Mouse (Mus musculus) embryo, embryonic 10 days (tissue): ENCODE data around the gene Zbtb37.
A peak's percentile ranks its signal among the peaks of the same experiment; 100 is the strongest.

Experiments used
- DNase-seq: peaks from one replicate; pipeline ENCODE4 v3.0.0-alpha.2; 2015; ENCODE audit warnings: low spot score

Gene Zbtb37

DNA sequence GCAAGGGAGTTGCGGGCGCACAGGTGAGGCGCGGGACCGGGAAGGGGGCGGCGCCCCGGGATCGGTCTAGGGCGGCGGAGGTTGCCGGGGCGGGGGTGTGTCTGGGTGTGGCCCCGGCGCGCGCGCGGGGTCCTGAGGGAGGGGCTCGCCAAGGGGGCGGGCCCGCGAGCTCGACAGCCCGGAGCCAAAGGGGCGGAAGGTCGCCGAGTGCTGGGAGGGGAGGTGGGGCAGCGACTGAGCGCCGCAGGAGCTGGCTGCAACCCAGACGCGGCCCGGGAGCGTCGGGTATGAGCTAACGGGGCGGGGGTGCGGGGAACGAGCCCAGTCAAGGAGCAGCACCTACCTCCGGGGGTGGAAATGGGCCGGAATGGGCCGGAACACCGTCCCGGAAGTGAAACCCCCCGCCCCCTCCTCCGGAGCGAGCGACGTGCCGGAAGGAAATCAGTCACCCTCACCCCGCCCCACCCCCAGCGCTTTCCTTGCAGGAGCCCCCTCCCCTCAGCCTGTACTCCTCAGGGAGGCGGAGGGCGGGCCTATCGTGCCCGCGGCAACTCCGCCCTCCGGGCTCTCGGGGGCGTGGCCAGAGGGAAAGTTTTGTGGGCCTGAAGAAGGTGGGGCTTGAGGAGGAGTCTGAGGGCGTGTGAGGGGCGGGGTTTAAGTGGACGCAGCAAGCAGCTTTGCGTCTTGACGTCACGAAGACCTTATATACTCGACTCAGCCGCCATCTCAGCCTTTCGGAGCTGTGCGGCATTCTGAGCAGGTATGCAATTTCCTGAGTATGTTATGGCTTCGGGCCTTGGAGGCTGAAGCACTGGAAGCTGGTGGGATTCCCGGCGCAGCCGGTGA is at the start of gene Zbtb37:
TSS of gene Zbtb37 (minus strand) at position 415 of the 846 bp plus-strand sequence.
- DNase-seq: peak; percentile 96

DNA sequence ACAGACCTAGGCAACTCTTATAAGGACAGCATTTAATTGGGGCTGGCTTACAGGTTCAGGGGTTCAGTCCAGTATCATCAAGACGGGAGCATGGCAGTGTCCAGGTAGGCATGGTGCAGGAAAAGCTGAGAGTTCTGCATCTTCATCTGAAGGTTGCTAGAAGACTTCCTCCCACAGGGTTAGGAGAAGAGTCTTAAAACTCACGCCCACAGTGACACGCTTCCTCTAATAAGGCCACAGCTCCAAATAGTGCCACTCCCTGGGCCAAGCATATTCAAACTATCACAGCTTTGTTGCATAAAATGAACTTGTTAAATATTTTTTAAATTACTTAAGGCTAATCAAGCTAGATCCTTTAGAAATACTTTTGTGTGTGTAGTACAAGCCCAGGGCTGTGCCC is 42.6 kb upstream of the Zbtb37 start:
- DNase-seq: no peak

DNA sequence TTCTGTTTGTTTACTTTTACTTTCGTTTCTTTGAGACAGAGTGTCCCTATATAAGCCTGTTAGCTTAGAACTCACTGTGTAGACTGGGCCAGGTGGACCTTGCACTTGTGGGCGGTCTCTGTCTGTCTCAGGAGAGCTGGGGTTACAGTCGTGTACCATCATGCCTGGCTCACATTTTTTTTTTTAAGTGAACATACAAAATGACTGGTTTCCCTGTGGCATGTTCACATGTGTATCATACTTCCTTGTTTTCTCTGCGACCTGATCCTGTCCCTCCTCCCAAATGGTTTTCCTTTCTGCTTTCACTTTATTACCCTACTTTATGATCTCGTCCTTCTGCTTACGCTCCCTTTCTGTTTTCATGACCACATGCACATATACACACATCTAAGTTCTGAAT is 41.6 kb upstream of the Zbtb37 start:
- no peak for DNase-seq

DNA sequence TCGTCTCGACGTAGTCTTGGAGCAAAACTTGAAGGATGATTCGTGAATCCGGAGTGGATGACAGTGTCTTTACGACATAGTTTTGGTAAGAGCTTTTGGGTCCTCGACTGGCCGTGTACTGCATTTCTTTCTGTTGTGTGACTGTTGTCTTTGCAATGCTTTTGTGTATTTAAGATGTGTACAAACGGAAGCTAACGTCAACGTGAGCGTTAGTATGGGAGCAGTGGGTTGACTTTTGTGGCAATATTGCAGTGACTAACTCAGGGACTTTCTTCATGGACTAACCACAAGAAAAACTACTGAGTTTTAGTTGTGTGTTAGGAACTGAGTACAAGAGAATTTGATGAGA is 36.6 kb upstream of the Zbtb37 start:
- DNase-seq: peak; percentile 20

DNA sequence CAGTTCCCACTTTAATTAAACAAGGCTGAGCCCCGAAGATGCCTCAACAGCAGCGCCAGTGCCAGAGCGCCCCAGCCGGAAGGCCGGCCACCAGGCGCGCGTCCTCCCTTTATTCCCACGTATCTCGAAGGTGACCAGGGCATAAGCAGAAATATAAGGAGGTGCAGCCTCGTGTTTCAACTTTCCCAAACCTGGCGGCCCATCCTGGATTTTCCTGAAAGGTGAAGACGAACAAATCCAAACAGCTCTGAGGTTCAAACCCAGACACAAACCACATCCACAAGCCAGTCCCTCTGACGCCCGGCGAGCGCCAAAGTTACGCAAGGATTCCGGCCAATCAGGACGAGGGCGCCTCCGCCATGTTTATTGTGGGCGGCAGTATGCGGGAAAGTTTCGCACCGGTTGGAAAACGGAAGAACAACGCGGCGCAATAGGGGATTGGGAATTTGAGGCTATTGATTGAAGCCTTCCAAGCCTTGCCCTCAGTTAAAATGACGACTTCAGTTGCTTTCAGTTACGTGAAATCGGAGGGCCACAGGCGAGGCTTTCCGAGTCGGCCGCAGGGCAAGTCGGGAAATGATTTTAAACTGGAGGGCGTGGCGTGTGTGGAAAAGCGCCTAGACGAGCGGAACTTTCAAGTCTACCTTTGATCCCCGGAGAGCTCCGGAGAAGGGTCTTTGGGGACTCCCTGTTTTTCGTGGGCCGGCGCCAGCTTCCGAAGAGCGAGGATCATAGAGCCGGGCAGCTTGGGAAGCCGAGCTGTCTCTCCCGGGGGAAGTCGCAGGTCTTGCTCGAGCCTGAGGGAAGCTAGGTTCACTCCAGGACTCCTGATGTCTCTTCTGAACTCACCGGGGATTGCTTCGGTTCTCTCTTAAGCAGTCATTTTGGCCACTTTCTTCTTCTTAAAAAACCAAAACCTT is 36.0 kb upstream of the Zbtb37 start, which contains the start of the genes Dars2 and Cenpl:
TSS of gene Dars2 (minus strand) at position 307 of the 920 bp plus-strand sequence.
TSS of gene Cenpl (plus strand) at position 362 of the 920 bp plus-strand sequence.
- peak; percentile 98 for DNase-seq

DNA sequence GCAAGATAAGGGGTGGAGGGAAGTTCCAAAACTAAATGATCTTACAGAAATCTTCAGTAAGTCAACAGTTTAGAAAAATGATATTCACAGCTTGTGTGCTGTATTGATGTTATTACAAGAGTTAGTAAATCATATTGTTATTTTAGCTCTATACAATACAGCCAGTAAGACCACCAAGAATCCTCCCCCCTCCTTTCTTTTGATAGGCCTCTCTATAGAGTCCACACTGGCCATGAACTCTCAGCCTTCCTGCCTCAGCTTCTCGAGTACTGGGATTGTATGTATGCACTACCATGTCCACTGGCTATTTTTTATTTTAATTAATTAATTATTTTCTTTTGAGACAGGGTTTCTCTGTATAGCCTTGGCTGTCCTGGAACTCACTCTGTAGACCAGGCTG is 28.7 kb upstream of the Zbtb37 start:
- DNase-seq: no peak

DNA sequence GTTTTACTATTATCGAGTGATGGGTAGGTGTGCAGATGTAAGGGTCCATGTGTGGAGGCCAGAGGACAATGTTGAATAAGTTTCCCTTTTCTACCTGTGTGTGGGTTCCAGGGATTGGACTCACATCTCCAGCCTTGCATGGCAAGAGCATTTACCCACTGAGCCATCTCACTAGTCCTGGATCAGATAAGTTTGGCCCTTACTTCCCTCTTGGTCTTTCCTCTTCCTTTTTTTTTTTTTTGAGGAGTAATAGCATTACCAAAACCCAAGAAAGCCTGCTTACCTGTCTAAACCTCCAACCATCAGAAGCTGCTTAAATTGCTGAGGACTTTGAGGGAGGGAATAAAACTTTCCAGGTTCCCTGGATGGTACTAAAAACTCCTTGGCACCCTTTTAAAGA is 22.5 kb upstream of the Zbtb37 start:
- DNase-seq: no peak

DNA sequence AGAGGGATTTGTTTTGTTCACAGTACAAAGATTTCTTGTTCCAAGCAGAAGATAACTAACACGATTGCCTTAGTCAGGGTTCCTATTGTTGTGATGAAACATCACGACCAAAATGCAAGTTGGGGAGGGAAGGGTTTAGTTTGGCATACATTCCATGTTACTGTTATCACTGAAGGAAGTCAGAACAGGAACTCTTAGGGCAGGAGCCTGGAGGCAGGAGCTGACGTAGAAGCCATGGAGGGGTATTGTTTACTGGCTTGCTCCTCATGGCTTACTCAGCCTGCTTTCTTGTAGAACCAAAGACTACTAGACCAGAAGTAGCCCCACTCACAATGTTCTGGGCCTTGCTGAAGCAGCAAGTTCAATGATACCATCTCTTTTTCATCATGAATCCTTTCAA is 12.3 kb upstream of the Zbtb37 start:
- no peak for DNase-seq

DNA sequence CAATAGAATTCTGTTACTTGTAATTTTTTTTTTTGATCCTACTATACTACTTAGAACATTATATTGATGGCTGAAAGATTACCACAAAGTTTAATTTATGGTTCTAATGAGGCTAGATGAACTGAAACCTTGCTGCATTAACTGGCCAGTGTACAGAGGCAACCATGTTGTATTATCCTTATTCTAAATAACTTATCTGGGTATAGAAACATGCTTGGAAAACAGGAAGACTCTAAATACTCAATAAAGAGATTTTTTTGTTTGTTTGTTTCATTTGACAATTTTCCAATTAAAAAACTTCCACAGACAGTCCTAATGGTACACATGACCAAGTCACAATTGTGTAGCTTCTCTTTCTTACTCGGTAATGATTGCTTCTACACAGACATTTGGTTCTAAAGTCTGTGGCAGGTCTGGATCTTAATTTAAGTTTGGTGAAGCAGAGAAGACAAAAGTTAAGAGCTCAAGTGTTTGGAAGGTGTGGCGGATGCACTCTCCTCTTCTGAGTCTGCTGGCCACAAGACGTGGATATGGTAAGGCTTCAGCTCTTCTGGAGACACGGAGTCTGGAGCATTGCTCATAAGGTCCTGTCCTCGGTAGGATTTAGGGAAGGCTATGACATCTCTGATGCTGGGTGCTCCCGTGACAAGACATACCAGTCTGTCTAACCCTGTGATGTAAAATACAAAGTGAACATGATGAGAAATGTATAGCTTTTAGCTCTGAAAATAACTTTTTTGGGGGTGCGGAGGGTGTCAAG is 6.8 kb upstream of the Zbtb37 start:
- no peak for DNase-seq

DNA sequence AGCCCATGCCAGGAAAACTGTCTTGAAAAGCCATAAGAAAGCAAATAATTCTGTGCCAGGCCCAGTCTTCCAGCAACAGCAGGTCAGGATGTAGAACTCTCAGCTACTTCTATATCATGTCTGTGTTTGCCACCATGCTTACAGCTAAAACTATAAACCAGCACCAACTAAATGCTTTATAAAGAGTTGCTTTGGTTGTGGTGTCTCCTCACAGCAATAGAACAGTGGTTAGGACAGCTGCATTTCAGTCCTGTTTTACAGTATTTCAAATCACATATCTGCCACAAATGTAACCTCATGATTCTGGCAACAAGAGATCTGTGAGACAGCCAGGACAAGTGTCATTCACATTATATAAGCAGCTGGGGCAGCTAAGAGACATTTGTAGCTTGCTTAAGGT is 6.2 kb upstream of the Zbtb37 start:
- DNase-seq: no peak

DNA sequence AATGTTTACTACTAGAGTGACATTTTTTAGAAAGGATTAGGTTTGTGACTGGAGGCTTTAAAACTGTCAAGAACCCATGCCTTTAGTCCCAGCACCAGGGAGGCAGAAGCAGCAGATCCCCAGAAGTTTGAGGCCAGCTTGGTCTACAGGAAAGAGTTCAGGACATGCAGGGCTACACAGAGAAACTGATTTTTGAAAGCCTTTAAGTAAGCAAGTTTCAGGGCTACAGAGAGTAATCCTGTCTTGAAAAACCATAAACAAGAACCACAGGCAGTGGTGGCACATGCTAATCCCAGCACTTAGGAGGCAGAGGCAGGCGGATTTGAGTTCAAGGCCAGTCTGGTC is 5.7 kb upstream of the Zbtb37 start:
- no peak for DNase-seq

DNA sequence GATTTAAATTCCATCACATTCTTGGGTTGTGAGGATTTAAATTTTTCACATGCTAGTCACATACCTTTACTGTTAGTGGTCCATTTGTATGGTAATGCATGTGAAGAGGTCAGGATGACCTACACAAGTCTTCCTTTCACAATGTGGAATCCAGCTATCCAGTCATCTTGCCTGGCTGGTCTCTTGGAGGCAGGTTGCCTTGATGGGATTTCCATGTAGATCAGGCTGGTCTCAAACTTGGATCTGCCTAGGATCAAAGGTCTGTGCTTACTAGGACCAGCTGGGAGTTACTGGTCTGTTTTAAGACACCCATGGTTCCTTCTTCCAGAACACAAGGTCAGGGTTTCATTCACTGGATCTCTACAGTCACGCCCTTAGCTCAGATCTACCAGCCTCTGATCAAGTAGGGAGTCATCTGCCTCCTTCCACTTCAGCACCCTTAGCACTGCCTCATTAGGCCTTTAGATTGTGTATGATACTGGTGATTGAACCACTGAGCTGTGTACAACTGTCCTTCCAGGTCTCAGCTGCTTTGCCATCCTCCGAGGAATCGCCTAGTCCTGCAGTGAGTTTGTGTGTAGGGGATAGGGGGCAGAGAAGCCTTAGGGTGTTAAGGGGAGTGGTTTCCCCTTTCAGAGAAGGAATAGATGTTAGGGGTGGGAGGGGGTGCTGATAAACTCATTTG is 5.2 kb upstream of the Zbtb37 start:
- DNase-seq: peak; percentile 82

DNA sequence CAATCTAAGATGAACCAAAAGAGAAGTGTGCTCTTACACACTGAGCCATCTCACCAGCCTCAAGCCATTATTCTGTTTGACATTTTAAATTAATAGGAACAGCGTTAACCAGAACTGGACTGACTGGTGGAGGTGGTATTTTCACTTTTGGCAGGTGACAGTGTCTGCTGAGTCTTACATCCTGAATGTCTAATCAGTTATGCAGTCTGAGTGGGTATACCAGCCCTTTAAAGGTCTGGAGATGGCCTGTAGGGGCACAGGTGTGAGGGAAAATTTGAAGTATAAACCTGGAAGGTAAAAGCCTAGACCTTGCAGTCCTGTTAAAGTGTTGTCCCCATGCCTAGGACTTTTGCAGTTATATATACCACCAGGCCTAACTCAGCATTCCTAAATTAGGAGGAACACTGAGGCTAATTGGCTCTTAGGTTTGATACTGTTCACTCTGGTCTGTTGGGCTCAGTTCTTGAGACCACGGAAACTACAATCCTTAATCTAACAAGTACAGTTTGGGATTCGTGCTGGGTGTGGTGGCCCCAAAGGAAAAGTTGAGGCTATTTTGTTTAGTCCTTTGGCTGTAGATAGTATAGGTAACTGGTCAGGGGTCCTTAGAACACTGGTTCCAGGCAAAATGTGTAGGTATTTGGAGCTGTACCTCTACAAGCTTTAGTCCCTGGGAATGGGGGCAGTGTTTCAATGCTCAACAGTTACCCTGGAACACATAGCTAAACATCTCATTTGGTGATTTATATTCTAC is 4.5 kb upstream of the Zbtb37 start:
- peak; percentile 69 for DNase-seq

DNA sequence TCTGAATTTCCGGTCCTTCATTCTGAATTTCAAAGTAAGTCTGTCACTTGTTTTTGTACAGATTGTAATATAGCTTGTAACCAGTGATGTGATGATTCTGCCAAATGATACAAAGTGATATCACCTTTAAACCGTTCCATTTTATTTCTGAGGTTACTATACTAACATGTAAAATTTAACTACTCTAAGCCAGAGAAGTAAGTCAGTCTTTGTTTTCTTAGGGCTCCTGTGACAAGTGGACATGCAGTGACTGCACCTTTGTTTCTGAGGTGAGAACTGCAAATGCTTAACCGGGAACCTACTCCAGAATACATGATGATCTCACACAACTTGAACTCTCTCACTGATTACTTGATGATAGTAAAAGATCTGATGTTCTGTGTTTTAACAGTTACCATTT is 3.4 kb upstream of the Zbtb37 start:
- peak; percentile 20 for DNase-seq

DNA sequence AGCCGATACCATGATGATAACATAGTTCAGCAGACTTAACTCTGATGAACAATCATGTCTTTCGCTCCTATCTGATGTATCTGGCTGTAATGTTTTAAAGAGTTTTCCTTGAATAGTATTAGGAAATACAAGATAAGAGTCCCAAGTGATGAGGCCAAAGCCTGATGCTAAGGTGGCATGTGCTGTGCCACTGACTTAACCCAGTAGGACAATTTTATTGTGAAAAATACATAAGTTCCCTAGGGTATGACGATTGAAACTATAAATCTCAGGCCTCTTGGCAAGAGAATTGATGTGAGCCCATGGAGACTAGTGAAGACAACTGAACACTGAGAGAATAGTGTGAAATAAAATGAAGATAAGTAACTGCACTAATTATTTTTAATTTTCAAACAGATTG is 3.0 kb upstream of the Zbtb37 start:
- peak; percentile 21 for DNase-seq

DNA sequence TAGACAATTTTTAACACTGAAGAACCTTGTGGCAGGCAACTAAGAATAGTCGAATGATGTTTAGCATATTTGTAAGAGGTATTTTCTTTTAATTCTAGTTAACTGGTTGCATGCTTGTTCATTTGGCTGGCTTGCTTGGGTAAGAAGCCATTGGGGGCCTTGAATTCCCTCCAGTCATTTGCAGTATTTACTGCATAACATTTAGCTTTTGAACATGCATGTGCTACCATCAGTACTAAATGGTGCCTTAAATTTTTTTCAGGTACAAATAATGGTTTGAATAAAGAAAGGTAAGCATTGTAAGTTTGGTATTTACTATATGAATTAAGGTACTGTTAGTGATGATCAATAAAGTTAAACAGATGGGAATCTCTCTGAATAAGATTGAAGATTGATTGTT is 2.4 kb upstream of the Zbtb37 start:
- no peak for DNase-seq

DNA sequence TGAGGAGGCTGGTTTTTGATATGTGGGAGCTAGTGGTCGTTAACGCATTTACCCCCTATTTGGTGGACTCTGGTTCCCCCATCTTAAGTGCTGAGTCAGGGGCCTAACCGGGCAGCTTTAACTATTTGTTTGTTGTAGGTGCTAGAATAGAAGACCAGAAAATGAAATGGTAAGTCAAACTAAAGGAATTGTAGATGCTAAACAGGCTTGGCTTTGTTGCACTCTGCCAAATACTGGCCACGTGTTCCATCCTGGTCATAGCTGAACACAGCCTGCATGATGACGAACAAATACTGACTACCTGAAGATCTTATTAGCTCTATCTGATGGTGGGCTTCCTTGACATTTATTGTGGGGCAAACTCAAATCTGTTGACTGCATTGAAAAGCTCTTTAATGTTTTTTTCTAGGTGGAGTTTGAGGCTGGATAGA is 1.8 kb upstream of the Zbtb37 start:
- peak; percentile 57 for DNase-seq

DNA sequence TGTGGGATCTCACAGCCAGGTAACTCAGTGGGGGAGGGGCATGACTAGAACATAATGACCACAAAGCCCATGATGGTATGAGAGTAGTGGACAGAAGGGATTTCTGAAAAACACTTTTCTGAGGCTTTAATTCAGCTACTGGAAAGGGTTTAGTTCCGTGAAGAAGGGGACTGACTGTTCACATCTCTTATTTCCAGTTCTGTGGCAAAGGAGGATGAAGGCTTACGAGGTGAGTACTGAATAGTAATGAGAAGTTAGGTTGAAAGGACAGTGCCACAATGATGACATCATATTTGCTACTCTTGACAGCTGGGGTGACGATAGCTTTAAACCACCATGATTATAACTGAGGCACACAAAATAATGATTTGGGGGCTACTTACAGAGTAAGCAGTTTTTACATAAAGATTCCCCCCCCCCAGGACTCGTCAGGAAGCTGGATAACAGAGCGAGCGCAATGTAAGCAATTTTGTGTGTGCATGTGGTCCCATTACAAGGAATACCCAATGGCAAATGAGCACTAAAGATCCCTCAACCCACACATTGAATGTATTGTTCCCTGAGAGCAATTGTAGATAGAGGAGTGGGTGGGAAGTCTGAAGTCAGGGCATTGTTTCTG is 1.2 kb upstream of the Zbtb37 start:
- DNase-seq: peak; percentile 71

DNA sequence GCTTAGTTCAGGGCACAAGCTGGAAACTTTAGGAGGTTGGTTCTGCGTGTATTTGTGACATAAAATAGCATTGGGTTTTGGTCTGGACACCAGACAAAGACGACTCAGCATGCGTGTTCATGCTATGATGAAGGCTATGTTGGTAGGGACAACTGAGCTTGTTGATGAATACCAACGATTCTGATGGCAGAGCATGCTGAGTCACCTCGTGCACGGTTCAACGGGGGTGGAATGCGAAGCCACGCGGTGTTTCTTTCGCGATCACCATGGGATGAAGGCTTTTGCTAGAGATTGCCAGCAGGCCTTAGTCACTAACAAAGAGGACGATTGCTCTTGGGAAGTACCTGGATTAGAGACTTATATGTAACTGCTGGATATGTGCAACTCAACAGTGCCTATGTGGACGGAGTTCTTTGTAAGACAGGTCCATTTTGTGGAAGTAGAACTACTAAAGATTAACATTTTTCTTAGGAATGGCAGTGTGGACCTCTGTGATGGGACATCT is 684 bp upstream of the Zbtb37 start:
- DNase-seq: no peak

DNA sequence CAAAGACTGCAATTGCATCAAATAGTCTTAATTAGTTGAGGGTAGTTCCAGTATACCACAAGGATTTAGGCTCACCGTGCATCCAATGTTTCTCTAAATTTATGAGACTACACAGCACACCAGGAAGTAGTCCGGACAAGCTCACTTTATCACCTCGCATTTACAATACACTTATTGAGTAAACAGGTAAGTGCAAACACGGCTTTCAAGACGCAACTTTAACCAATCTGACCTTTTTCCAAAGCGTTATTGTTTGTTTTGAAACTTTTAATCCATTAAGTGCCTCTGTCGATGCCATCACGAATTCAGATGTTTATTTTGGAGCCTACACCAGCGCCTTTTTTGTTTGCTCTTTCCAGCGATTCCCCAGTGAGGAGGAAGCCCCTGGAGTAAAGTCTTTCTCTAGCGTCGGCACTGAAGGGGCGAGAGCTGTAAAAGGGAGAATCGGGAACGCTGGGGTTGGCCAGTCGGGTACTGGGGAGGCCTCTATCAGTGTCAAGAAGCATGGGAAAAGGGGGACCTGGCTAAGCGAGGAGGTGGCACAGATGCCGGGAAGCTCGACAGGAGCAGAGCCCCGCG is 704 bp downstream of the Zbtb37 start:
- no peak for DNase-seq
